Mouse (Mus musculus) MEL (cell line): ENCODE data around the gene Btbd3.

ENCODE experiments used
- CTCF ChIP-seq, 3 experiments: IDR thresholded peaks in 2 of 3; conservative IDR thresholded peaks in 1 of 3; 2 replicates each; pipeline ENCODE4 v1.5.1; 2011 to 2012; ENCODE audit warnings: low read length in 3 of 3, low read depth in 2 of 3, mild to moderate bottlenecking in 2 of 3, improper control_type of control experiment in 1 of 3, inconsistent platforms in 1 of 3, mixed read lengths in 1 of 3, moderate library complexity in 1 of 3; ENCODE audit not compliant: control insufficient read depth in 1 of 3, insufficient read depth in 1 of 3, poor library complexity in 1 of 3, severe bottlenecking in 1 of 3
- HCFC1 ChIP-seq: IDR thresholded peaks from 2 replicates; pipeline ENCODE4 v1.6.1; 2012; ENCODE audit warnings: low read depth, mild to moderate bottlenecking, inconsistent platforms, low read length, improper control_type of control experiment, moderate library complexity
- POLR2A ChIP-seq, 2 experiments: IDR thresholded peaks; 2 replicates each; pipeline ENCODE4 v1.6.1; 2011 to 2012; ENCODE audit warnings: low read length in 2 of 2, mild to moderate bottlenecking in 2 of 2, control low read depth in 1 of 2, improper control_type of control experiment in 1 of 2, low read depth in 1 of 2, moderate library complexity in 1 of 2; ENCODE audit not compliant: control insufficient read depth in 1 of 2, insufficient read depth in 1 of 2, poor library complexity in 1 of 2
- ZC3H11A ChIP-seq: IDR thresholded peaks from 2 replicates; pipeline ENCODE4 v1.6.1; 2012; ENCODE audit warnings: low read depth, mild to moderate bottlenecking, inconsistent platforms, low read length, improper control_type of control experiment
- ZKSCAN1 ChIP-seq: IDR thresholded peaks from 2 replicates; pipeline ENCODE4 v1.6.1; 2012; ENCODE audit warnings: low read depth, mild to moderate bottlenecking, inconsistent platforms, low read length, improper control_type of control experiment, moderate library complexity

GRCm38 (mm10) chr2:138617501-138617900 lies 361.1 kb downstream of the Btbd3 start:
- TF ChIP-seq ZC3H11A (no peak), POLR2A (IDR thresholded peaks at IDR 0.05; ENCODE audit: control insufficient read depth in 1 of 2, insufficient read depth in 1 of 2, low read depth in 1 of 2, low read length in 2 of 2, poor library complexity in 1 of 2) (no peak), HCFC1 (no peak), ZKSCAN1 (no peak), CTCF (IDR thresholded peaks at IDR 0.05 in 2 of 3, conservative IDR thresholded peaks at IDR 0.05 in 1 of 3; ENCODE audit: control insufficient read depth in 1 of 3, insufficient read depth in 1 of 3, low read depth in 2 of 3, low read length in 3 of 3, poor library complexity in 1 of 3, severe bottlenecking in 1 of 3) (no peak)
